Mouse (Mus musculus) lung, embryonic 16.5 days (tissue): Measurements from ENCODE around the gene Kcnh2. TPM values are rescaled to one million over a fixed set of nuclear protein-coding genes. Genes with fewer than 3 reads are reported as not detected.

Source experiments
- ATAC-seq: fragments of 200-750 bp; cut with Nextera tagmentation; 2 replicates; pipeline ENCODE4 v1.8.0; 2017; ENCODE audit warnings: low read depth, mild to moderate bottlenecking, moderate library complexity
- H3K27ac ChIP-seq: fragments of 300-500 bp; sonication (generic); 2 replicates; pipeline ENCODE4 v1.5.1; 2014; ENCODE audit warnings: mild to moderate bottlenecking, control low read depth, low read length
- H3K27me3 ChIP-seq: fragments of 300-500 bp; sonication (generic); 2 replicates; pipeline ENCODE4 v1.6.1; 2014; ENCODE audit warnings: low read depth, low read length, mixed read lengths; ENCODE audit not compliant: control insufficient read depth, insufficient read depth
- H3K36me3 ChIP-seq: fragments of 300-500 bp; sonication (generic); 2 replicates; pipeline ENCODE4 v1.6.1; 2014; ENCODE audit warnings: low read length; ENCODE audit not compliant: control insufficient read depth, insufficient read depth
- H3K4me1 ChIP-seq: fragments of 300-500 bp; sonication (generic); replicated peaks from 2 replicates; pipeline ENCODE4 v1.6.1; 2014; ENCODE audit warnings: low read length, mixed read lengths; ENCODE audit not compliant: control insufficient read depth, insufficient read depth
- H3K4me2 ChIP-seq: fragments of 300-500 bp; sonication (generic); 2 replicates; pipeline ENCODE4 v1.6.1; 2014; ENCODE audit warnings: low read depth, low read length, control low read depth
- H3K4me3 ChIP-seq: fragments of 300-500 bp; sonication (generic); 2 replicates; pipeline ENCODE4 v1.5.1; 2014; ENCODE audit warnings: mild to moderate bottlenecking, low read length, control low read depth
- H3K9ac ChIP-seq: fragments of 300-500 bp; sonication (generic); 2 replicates; pipeline ENCODE4 v1.6.1; 2014; ENCODE audit warnings: low read length, control low read depth
- H3K9me3 ChIP-seq: fragments of 300-500 bp; sonication (generic); 2 replicates; pipeline ENCODE4 v1.6.1; 2016; ENCODE audit warnings: low read length; ENCODE audit not compliant: control insufficient read depth
- WGBS: fragments of 180-500 bp; shearing (Covaris S2); extraction: QIAGEN DNeasy Blood & Tissue Kit; methylation state at CpG from one replicate; pipeline ENCODE4 v1.1.7; 2014; 5-methylcytosine and 5-hydroxymethylcytosine counted together
- polyA plus RNA-seq: library from polyadenylated mRNA; unstranded; fragments of >200 nt; fragmentation: Nextera tagmentation; extraction: Ambion mirVana; gene quantifications from 2 replicates; pipeline ENCODE4 v1.2.1, GENCODE M21; 2015

The Kcnh2 gene
- polyA plus RNA-seq, 1 experiment from 2014 or later, result 6.5 TPM

GRCm38 (mm10) chr5:24352251-24352859, 951 bp upstream of the Kcnh2 start:
- ATAC-seq, result peak; percentile 77
- Histone ChIP-seq H3K9ac (peak overlapping the region; percentile 35), H3K27me3 (peaks cover 26% of the 10 kb centered on the region)

GRCm38 (mm10) chr5:24351701-24352171, 332 bp upstream of the Kcnh2 start:
- peaks cover 37% of the 10 kb centered on the region for H3K4me1 ChIP-seq

More at GRCm38 (mm10) chr5:24352251-24352859, 951 bp upstream of the Kcnh2 start:
- H3K36me3 ChIP-seq, result no peaks in the 10 kb centered on the region
- peaks cover 37% of the 10 kb centered on the region for H3K4me1 ChIP-seq
- H3K27ac ChIP-seq, result peak overlapping the region; percentile 76
- peak overlapping the region; percentile 95 for H3K4me2 ChIP-seq
- no peaks in the 10 kb centered on the region for H3K9me3 ChIP-seq
- H3K4me3 ChIP-seq, result peak overlapping the region; percentile 65
- 1% methylated on average over 24 of the region's 24 CpGs for WGBS

DNA sequence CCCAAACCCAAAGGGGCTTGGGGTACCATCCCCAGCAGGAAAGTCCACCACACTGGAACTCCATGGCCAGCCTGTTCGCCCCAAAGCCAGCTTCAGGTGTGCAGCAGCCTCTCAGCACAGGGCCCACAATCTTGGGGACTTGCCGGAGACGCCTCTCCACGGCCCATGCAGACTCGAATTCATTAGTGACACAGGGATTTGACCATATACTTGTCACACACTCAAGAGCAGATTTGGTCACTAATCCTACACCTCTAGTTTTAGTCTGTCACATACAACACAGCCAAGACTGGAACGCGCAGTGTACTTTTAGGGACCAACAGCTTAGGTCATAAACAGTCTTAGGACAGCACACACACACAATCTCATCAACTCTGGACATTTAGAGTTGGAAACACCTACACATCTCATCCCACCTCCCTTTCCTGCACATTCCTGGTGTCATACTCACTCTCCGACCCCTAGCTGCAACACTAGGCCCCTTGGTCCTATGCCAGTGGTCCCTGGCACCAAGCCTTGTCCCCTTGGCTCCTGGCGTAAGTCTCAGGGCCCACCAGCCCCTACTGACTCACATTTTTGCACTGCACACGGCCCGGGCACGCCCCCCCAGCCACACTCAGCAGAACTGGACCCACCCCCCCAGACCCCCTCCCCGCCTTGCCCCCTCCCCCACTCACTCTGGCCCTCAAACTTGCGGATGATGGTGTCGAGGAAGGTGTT, 713 bp downstream of the Kcnh2 start:
- Histone ChIP-seq H3K9me3 (no peaks in the 10 kb centered on the region), H3K4me2 (peak overlapping the region; percentile 95), H3K36me3 (no peaks in the 10 kb centered on the region), H3K9ac (peak overlapping the region; percentile 69), H3K4me1 (peaks cover 37% of the 10 kb centered on the region), H3K27me3 (peaks cover 26% of the 10 kb centered on the region), H3K4me3 (peak overlapping the region; percentile 65), H3K27ac (no peak overlapping the region)
- WGBS, result 33% methylated on average over 15 of the region's 15 CpGs
- no peak for ATAC-seq

More at GRCm38 (mm10) chr5:24351701-24352171, 332 bp upstream of the Kcnh2 start:
- WGBS, result under 1% methylated on average over 17 of the region's 41 CpGs
- H3K9me3 ChIP-seq, result no peaks in the 10 kb centered on the region
- peaks cover 26% of the 10 kb centered on the region for H3K27me3 ChIP-seq
- H3K4me3 ChIP-seq, result peak overlapping the region; percentile 65
- ATAC-seq, result peak; percentile 84
- H3K9ac ChIP-seq, result peak overlapping the region; percentile 69
- H3K27ac ChIP-seq, result peak overlapping the region; percentile 76
- no peaks in the 10 kb centered on the region for H3K36me3 ChIP-seq
- peak overlapping the region; percentile 95 for H3K4me2 ChIP-seq

DNA sequence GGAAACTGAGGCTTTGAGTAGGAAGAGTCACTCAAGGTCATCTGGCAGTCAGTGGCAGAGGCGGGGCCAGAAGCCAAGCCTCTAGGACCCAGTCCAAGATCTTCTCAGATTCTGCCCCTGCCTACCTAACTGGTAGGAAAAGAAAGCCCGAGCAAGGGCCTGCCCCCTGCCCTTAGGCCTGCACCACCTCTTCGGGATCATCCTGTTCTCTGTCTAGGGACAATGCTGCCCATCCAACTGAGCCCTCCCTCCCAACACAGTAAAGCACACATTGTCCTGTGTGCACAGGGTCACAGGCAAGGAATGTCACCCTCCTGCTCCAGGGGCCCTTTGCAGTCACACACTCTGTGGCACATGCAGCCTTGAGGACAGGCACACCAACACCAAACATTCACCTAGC, 1.3 kb downstream of the Kcnh2 start:
- H3K27me3 ChIP-seq, result peaks cover 26% of the 10 kb centered on the region
- H3K4me1 ChIP-seq, result peaks cover 39% of the 10 kb centered on the region
- no peak for ATAC-seq
- no peak overlapping the region; the same call in 1 of the 2 replicates for H3K4me3 ChIP-seq
- H3K9ac ChIP-seq, result 0 out of 2 replicates have a peak overlapping the region, but pooled peaks have one; percentile 6
- peak overlapping the region; percentile 95; the same call in 1 of the 2 replicates for H3K4me2 ChIP-seq
- H3K36me3 ChIP-seq, result no peaks in the 10 kb centered on the region
- no peaks in the 10 kb centered on the region for H3K9me3 ChIP-seq
- no peak overlapping the region for H3K27ac ChIP-seq
- 49% methylated on average over 3 of the region's 3 CpGs for WGBS

DNA sequence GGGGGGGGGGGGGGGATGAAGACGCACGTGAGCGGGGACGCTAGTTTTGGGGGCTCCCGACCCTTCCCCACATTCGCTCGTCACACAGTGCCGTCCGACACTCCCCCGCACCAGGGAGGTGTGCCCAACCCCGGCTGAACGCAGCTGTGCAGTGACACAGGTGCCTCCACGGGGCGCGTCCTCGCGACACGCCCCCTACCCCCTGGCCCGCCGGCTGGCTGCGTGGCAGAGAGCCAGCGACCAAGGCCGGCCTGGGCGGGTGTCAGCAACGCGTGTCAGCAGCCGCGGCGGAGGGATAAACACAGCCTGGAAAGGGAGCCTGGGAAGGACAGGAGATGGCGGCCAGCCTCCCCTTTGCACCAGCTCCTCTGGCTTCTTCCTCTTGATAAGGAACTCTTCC, 2.9 kb downstream of the Kcnh2 start:
- Histone ChIP-seq H3K9me3 (no peaks in the 10 kb centered on the region), H3K4me1 (peaks cover 52% of the 10 kb centered on the region), H3K27me3 (peaks cover 21% of the 10 kb centered on the region), H3K27ac (no peak overlapping the region), H3K36me3 (no peaks in the 10 kb centered on the region), H3K9ac (peak overlapping the region; percentile 55), H3K4me2 (peak overlapping the region; percentile 94), H3K4me3 (peak overlapping the region; percentile 49)
- ATAC-seq, result no peak
- WGBS, result under 1% methylated on average over 28 of the region's 30 CpGs

GRCm38 (mm10) chr5:24348128-24348527, 3.3 kb downstream of the Kcnh2 start:
- Histone ChIP-seq H3K4me3 (peak overlapping the region; percentile 49), H3K9ac (peak overlapping the region; percentile 55), H3K9me3 (no peaks in the 10 kb centered on the region), H3K4me1 (peaks cover 55% of the 10 kb centered on the region), H3K27ac (no peak overlapping the region), H3K4me2 (peak overlapping the region; percentile 94), H3K27me3 (peaks cover 19% of the 10 kb centered on the region), H3K36me3 (no peaks in the 10 kb centered on the region)
- ATAC-seq, result peak; percentile 35
- under 1% methylated on average over 41 of the region's 41 CpGs for WGBS

GRCm38 (mm10) chr5:24347186-24347875, 4.1 kb downstream of the Kcnh2 start:
- H3K9ac ChIP-seq, result no peak overlapping the region
- no peak overlapping the region for H3K27ac ChIP-seq
- no peak overlapping the region for H3K4me3 ChIP-seq
- peaks cover 12% of the 10 kb centered on the region; the same call in 1 of the 2 replicates for H3K27me3 ChIP-seq
- H3K4me1 ChIP-seq, result peaks cover 49% of the 10 kb centered on the region
- WGBS, result 26% methylated on average over 7 of the region's 7 CpGs
- no peaks in the 10 kb centered on the region for H3K36me3 ChIP-seq
- H3K9me3 ChIP-seq, result no peaks in the 10 kb centered on the region
- ATAC-seq, result no peak
- no peak overlapping the region for H3K4me2 ChIP-seq

DNA sequence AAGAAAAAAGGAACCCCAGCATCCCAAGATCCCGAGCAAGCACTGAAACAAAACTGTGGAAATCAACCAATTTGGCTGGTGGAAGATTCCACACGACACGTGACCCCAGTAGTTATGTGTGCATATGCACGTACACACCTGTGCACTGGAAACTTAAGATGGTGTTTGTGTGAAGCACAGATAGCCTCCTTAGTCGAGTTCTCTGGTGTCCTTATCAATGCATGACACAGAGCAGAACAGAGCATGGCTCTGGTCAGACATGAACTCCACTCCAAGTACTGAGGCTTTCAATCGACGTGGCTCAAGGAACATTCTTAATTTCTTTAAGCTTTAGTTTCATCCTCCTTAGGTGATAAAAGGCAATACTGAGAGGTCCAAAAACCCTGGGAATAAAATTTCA, 5.1 kb downstream of the Kcnh2 start:
- 80% methylated on average over 7 of the region's 7 CpGs for WGBS
- Histone ChIP-seq H3K4me3 (no peak overlapping the region), H3K36me3 (no peaks in the 10 kb centered on the region), H3K4me2 (no peak overlapping the region), H3K9me3 (no peaks in the 10 kb centered on the region), H3K27me3 (peaks cover 11% of the 10 kb centered on the region; the same call in 1 of the 2 replicates), H3K4me1 (peaks cover 49% of the 10 kb centered on the region), H3K27ac (no peak overlapping the region), H3K9ac (no peak overlapping the region)
- ATAC-seq, result no peak
